Mouse (Mus musculus) myocyte (in vitro differentiated cells): Measurements from ENCODE around the gene Hrh1.

Experiments
- CEBPB ChIP-seq: IDR thresholded peaks from 2 replicates; pipeline ENCODE4 v1.6.1; 2011; ENCODE audit warnings: mild to moderate bottlenecking, moderate library complexity; ENCODE audit not compliant: poor library complexity, insufficient read depth, severe bottlenecking
- E2F4 ChIP-seq: IDR thresholded peaks from one replicate; pipeline ENCODE4 v1.6.1; 2011; ENCODE audit warnings: mild to moderate bottlenecking, control low read depth, moderate library complexity; ENCODE audit not compliant: insufficient read depth
- MAX ChIP-seq: IDR thresholded peaks from one replicate; pipeline ENCODE4 v1.6.1; 2011; ENCODE audit warnings: low read depth, mild to moderate bottlenecking, control low read depth
- MYOD1 ChIP-seq, 3 experiments: IDR thresholded peaks; one replicate each; pipeline ENCODE4 v1.6.1; 2011; ENCODE audit warnings: control low read depth in 2 of 3, low read depth in 2 of 3, mild to moderate bottlenecking in 2 of 3, moderate library complexity in 1 of 3; ENCODE audit not compliant: insufficient read length in 2 of 3, control insufficient read depth in 1 of 3
- MYOG ChIP-seq, 3 experiments: IDR thresholded peaks; one replicate each; pipeline ENCODE4 v1.6.1; 2011; ENCODE audit warnings: control low read depth in 2 of 3, low read depth in 2 of 3, mild to moderate bottlenecking in 2 of 3; ENCODE audit not compliant: insufficient read length in 2 of 3, control insufficient read depth in 1 of 3, insufficient read depth in 1 of 3
- POLR2A ChIP-seq: IDR thresholded peaks from one replicate; pipeline ENCODE4 v1.6.1; 2011; ENCODE audit warnings: low read depth, mild to moderate bottlenecking, control low read depth, moderate library complexity; ENCODE audit not compliant: insufficient read length
- POLR2AphosphoS2 ChIP-seq: IDR thresholded peaks from one replicate; pipeline ENCODE4 v1.6.1; 2011; ENCODE audit warnings: low read depth, control low read depth; ENCODE audit not compliant: insufficient read length
- REST ChIP-seq: IDR thresholded peaks from one replicate; pipeline ENCODE4 v1.6.1; 2011; ENCODE audit warnings: mild to moderate bottlenecking, control low read depth, moderate library complexity; ENCODE audit not compliant: insufficient read depth, insufficient read length
- TCF12 ChIP-seq: IDR thresholded peaks from one replicate; pipeline ENCODE4 v1.6.1; 2011; ENCODE audit warnings: mild to moderate bottlenecking, control low read depth; ENCODE audit not compliant: poor library complexity, insufficient read depth, severe bottlenecking
- TCF3 ChIP-seq: IDR thresholded peaks from one replicate; pipeline ENCODE4 v1.6.1; 2011; ENCODE audit warnings: low read depth, control low read depth; ENCODE audit not compliant: insufficient read length
- USF1 ChIP-seq: IDR thresholded peaks from one replicate; pipeline ENCODE4 v1.6.1; 2011; ENCODE audit warnings: low read depth, mild to moderate bottlenecking, control low read depth, moderate library complexity

GRCm38 (mm10) chr6:114367681-114368080 lies 30.1 kb upstream of the Hrh1 start:
- TF ChIP-seq E2F4 (no peak), POLR2AphosphoS2 (no peak), MAX (no peak), TCF3 (no peak), POLR2A (no peak), MYOG (IDR thresholded peaks at IDR 0.05; ENCODE audit: control insufficient read depth in 1 of 3, insufficient read depth in 1 of 3, insufficient read length in 2 of 3, low read depth in 2 of 3) (no peak), CEBPB (no peak), TCF12 (no peak), USF1 (no peak), REST (no peak), MYOD1 (IDR thresholded peaks at IDR 0.05; ENCODE audit: control insufficient read depth in 1 of 3, insufficient read length in 2 of 3, low read depth in 2 of 3) (no peak)
